Mouse (Mus musculus): ENCODE results near the gene Arhgdia.
"Not testable (repeated sequence)": the region's sequence is repeated elsewhere in the genome, so short reads cannot be mapped to it uniquely, and the experiment has no call there.

Gene Arhgdia

GRCm38 (mm10) chr11:120613481-120613972 is 32.1 kb upstream of the Arhgdia start:
- no peak for DNase-seq (ENCODE audit: low read depth, low spot score)

GRCm38 (mm10) chr11:120612763-120613162 is 31.3 kb upstream of the Arhgdia start:
- DNase-seq (ENCODE audit: low read depth, low spot score) = peak; percentile 74

DNA sequence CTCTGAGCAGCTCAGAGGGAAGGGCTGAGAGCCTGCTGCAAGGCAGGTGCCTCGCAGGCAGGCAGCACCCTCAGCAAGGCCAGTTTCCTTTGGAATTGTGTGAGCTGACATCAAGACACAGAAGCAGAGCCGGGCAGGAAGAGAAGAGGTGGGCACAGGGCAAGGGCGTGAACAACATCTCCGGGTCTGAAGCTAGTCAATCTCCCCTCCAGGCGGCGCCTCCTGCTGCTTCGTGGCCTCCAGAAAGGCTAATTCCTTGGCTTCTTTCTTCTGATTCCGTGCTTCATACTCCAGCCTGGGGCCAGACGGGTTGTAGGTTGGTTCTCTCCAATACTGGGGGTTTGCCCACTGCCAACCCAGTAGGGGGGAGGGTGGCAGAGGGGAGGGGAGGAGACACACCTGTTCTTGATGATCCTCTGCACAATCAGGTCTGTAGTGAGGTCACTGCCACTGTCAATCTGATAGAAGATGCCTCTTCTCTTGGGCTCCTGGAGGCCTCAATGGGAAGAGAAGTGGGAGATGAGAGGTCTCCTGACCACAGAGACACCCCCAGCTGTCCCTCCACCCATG is 29.1 kb upstream of the Arhgdia start:
- DNase-seq (ENCODE audit: low read depth, low spot score) = no peak

DNA sequence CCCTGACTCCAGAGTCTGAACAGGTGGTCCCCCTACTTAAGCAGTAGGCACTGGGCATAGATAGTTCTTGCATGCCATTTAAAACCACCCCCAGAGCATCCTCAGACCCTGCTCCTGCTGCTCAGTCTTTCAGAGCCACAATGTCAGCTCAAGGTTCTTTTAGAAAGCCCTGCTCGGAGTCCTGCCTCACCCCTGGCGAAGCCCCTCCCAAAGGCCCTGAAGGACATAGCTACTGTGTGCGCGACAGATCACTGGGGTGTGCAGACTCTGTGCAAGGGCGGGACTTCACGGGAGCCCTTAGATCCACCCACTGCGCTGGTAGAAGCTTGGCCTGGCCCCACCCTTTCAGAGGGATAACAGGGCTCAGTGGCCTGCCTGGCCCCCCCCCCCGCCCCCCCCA is 27.8 kb upstream of the Arhgdia start:
- DNase-seq (ENCODE audit: low read depth, low spot score) = peak; percentile 90

- peak; percentile 51 for DNase-seq (ENCODE audit: low read depth, low spot score)
Observed at GRCm38 (mm10) chr11:120608241-120609034, 27.0 kb upstream of the Arhgdia start, which contains the start of gene Npb. TSS of gene Npb (plus strand) at chr11:120608477.

- DNase-seq (ENCODE audit: low read depth, low spot score) = peak; percentile 67
Observed at GRCm38 (mm10) chr11:120606764-120607163, 25.3 kb upstream of the Arhgdia start.

- no peak for DNase-seq (ENCODE audit: low read depth, low spot score)
Observed at GRCm38 (mm10) chr11:120605667-120606066, 24.2 kb upstream of the Arhgdia start.

DNA sequence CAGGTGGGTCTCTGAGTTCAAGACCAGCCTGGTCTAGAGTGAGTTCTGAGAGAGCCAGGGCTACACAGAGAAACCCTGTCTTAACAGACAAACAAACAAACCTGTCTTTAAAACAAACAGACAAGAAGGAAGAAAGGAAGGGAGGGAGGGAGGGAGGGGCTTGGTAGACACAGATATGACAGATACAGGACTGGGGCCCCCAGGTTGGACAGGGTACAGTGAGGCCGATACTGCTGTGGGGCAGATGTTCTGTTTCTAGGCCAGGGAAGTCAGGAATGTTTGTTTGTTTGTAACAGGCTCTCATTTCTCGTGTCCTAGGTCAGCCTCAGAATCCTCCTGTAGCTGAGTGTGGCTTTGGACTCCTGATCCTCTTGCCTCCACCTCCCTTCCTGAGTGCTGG is 22.1 kb upstream of the Arhgdia start:
- no peak for DNase-seq (ENCODE audit: low read depth, low spot score)

GRCm38 (mm10) chr11:120600716-120601115 is 19.3 kb upstream of the Arhgdia start:
- DNase-seq (ENCODE audit: low read depth, low spot score) = no peak

DNA sequence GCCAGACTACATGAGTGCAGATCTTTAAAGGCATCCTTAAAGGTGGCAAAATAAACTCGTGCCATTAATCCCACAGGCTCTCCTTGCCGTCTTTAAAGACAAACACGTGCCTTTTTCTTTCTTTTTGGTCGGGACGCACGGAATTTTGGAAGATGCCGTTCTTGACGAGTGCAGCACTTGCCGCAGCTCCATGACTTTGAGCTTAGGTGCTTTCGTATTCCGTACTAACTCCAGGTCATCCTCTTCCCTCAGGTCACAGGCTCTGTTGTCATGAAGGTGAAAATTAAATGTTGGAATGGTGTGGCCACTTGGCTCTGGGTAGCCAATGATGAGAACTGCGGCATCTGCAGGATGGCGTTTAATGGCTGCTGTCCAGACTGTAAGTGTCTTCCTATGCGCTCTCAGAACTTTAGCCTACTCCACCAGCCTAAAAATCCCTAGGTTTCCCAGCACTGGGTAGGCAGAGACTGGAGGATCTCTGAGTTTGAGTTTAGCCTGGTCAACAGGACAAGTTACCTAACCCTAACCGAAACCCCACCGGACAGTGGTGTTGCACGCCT is 17.6 kb upstream of the Arhgdia start:
- DNase-seq (ENCODE audit: low read depth, low spot score) = no peak

DNA sequence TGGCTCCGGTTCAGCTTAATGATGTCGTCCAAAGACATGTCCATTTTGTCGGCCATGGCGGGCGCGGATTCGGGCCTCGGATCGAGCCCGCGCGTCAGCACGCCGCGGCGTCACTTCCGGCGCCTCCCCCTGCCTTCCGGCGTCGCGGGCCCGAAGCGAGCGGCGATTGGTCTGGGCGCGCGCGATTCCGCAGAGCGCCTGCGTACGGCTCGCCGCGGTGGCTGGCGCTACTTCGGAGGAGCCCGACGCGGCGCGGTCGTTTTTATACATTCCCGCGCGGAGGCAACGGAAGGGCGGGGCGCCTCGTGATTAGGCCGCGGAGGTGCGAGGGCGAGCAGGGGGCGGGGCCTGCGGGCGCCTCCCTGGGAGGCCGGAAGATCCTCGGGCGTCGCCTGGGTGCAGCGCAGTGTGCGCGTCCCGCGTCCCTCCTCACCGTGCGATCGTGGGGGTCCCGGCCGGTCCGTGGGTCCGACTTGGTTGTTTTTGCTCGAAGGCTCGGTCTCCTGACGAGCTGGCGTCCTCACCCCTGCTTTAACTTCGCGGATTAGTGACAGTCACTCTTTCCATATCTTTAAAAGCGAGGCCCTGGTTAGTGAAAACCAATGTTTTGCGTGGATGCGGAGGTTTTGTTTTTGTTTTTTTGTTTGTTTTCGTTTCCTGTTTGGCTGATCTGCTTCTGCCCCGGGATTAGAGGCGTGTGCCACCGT is 17.0 kb upstream of the Arhgdia start, which contains the start of the genes Alyref and Anapc11:
Gene Alyref, minus strand, starts transcription at position 83 of the 707 bp plus-strand sequence.
Gene Anapc11, plus strand, starts transcription at position 139 of the 707 bp plus-strand sequence.
- DNase-seq (ENCODE audit: low read depth, low spot score) = peak; percentile 98

GRCm38 (mm10) chr11:120597240-120598235 is 16.1 kb upstream of the Arhgdia start:
- DNase-seq (ENCODE audit: low read depth, low spot score) = peak; percentile 54

- DNase-seq (ENCODE audit: low read depth, low spot score) = no peak
Observed at GRCm38 (mm10) chr11:120588531-120588930, 7.1 kb upstream of the Arhgdia start.

GRCm38 (mm10) chr11:120583937-120584336 is 2.5 kb upstream of the Arhgdia start:
- DNase-seq (ENCODE audit: low read depth, low spot score) = peak; percentile 39

DNA sequence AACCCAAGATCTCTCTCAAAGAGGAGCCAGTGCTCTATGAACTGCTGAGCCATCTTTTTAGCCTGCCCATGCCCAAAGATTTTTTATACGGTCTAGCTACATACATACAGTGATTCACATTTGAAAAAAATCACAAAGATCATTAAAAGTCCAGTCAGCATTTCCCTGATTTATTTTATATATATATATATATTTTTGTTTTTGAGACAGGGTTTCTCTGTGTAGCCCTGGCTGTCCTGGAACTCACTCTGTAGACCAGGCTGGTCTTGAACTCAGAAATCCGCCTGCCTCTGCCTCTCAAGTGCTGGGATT is 1.5 kb upstream of the Arhgdia start:
- not testable (repeated sequence) for DNase-seq (ENCODE audit: low read depth, low spot score)

DNA sequence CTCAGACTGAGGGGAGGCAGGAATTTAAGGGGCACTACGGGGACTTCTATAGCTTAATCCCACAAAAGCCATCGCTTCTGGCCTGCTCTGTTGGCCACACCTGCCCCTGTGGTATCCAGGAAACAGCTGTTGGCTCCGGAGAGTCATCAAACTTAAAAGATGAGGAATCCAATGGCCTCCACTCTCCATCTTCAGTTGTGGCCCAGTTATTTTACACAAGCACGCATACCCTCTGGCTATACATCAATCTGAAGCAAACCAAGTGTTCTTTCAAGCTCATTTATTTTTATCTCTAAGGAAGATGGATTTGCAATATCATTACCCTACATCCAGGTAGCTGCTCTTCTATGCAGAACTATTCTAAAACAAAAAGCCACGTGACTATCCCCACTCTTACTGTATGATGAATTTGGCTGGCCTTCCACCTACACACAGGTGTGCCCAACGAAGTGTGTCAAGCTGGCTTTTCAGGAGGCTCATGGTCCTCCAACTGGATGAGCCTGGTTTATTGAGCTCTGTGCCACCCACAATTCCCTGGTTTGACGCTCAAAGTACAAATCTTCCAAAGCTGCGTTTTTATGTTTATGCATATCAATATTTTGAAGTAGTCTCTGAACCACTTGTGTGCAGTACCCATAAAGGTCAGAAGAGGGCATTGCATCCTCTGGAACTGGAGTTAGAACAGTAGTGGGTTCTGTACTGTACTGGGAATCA is 1.0 kb upstream of the Arhgdia start:
- peak; percentile 57 for DNase-seq (ENCODE audit: low read depth, low spot score)

DNA sequence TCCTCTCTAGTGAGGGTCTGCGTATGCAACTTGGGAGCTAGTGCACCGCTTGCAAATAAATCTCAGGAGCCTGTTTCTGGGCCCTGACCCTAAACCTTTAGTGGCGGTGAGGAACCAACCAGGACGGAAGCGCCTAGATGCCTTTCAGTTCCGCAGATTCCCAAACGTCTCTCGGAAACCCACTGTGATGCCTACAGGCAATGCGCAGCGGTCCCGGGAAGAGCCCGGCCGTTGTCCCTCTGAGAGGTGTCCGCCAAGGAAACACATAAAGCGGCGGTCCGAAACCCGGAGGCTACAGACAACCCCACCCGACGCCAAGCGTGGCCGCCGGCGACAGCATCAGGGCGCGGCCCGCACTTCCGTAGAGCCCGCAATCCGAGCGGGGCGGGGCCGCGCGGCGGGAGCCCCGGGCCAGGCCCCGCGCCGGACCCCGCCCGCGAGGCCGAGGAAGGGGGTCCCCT is 523 bp downstream of the Arhgdia start:
- DNase-seq (ENCODE audit: low read depth, low spot score) = peak; percentile 61

- DNase-seq (ENCODE audit: low read depth, low spot score) = peak; percentile 29
Observed at GRCm38 (mm10) chr11:120580190-120580589, 1.2 kb downstream of the Arhgdia start.

- DNase-seq (ENCODE audit: low read depth, low spot score) = peak; percentile 87
Observed at GRCm38 (mm10) chr11:120579316-120580107, 1.9 kb downstream of the Arhgdia start.
